Mouse (Mus musculus): ENCODE data around the gene Mark1. TPM values are rescaled to one million over a fixed set of nuclear protein-coding genes. Genes with fewer than 3 reads are reported as not detected.

Mark1 gene
- total RNA-seq, 2 experiments from 2014 or later = 51.9 to 53.7 TPM

- DNase-seq (ENCODE audit: extremely low spot score in 1 of 2, low spot score in 1 of 2) = no peak
Measured at GRCm38 (mm10) chr1:184897350-184897749, 102.0 kb downstream of the Mark1 start.

- DNase-seq (ENCODE audit: extremely low spot score in 1 of 2, low spot score in 1 of 2) = no peak
Measured at GRCm38 (mm10) chr1:184891998-184892397, 107.4 kb downstream of the Mark1 start.

- no peak for DNase-seq (ENCODE audit: extremely low spot score in 1 of 2, low spot score in 1 of 2)
Measured at GRCm38 (mm10) chr1:184889454-184889853, 109.9 kb downstream of the Mark1 start.

- no peak for DNase-seq (ENCODE audit: extremely low spot score in 1 of 2, low spot score in 1 of 2)
Measured at GRCm38 (mm10) chr1:184886160-184886559, 113.2 kb downstream of the Mark1 start.

GRCm38 (mm10) chr1:184882281-184883268 is 116.8 kb downstream of the Mark1 start, which contains the start of gene C130074G19Rik:
TSS of gene C130074G19Rik (minus strand) at chr1:184883218.
- no peak for DNase-seq (ENCODE audit: extremely low spot score in 1 of 2, low spot score in 1 of 2)

GRCm38 (mm10) chr1:184881861-184882260 is 117.5 kb downstream of the Mark1 start:
- DNase-seq (ENCODE audit: extremely low spot score in 1 of 2, low spot score in 1 of 2) = no peak

GRCm38 (mm10) chr1:184881211-184881610 is 118.2 kb downstream of the Mark1 start:
- no peak for DNase-seq (ENCODE audit: extremely low spot score in 1 of 2, low spot score in 1 of 2)

- DNase-seq (ENCODE audit: extremely low spot score in 1 of 2, low spot score in 1 of 2) = no peak
Measured at GRCm38 (mm10) chr1:184878860-184879259, 120.5 kb downstream of the Mark1 start.

GRCm38 (mm10) chr1:184877306-184877705 is 122.1 kb downstream of the Mark1 start:
- no peak for DNase-seq (ENCODE audit: extremely low spot score in 1 of 2, low spot score in 1 of 2)

GRCm38 (mm10) chr1:184873910-184874309 is 125.5 kb downstream of the Mark1 start:
- DNase-seq (ENCODE audit: extremely low spot score in 1 of 2, low spot score in 1 of 2) = no peak

GRCm38 (mm10) chr1:184872069-184872819 is 127.1 kb downstream of the Mark1 start:
- DNase-seq (ENCODE audit: extremely low spot score in 1 of 2, low spot score in 1 of 2) = no peak

GRCm38 (mm10) chr1:184871506-184871905 is 127.9 kb downstream of the Mark1 start:
- no peak for DNase-seq (ENCODE audit: extremely low spot score in 1 of 2, low spot score in 1 of 2)

- DNase-seq (ENCODE audit: extremely low spot score in 1 of 2, low spot score in 1 of 2) = no peak
Measured at GRCm38 (mm10) chr1:184870646-184871385, 128.6 kb downstream of the Mark1 start.

- no peak for DNase-seq (ENCODE audit: extremely low spot score in 1 of 2, low spot score in 1 of 2)
Measured at GRCm38 (mm10) chr1:184869939-184870565, 129.3 kb downstream of the Mark1 start.

GRCm38 (mm10) chr1:184867640-184868120 is 131.7 kb downstream of the Mark1 start:
- no peak for DNase-seq (ENCODE audit: extremely low spot score in 1 of 2, low spot score in 1 of 2)

- DNase-seq (ENCODE audit: extremely low spot score in 1 of 2, low spot score in 1 of 2) = no peak
Measured at GRCm38 (mm10) chr1:184864381-184864801, 135.0 kb downstream of the Mark1 start.

- no peak for DNase-seq (ENCODE audit: extremely low spot score in 1 of 2, low spot score in 1 of 2)
Measured at GRCm38 (mm10) chr1:184862636-184863035, 136.7 kb downstream of the Mark1 start.

- DNase-seq (ENCODE audit: extremely low spot score in 1 of 2, low spot score in 1 of 2) = no peak
Measured at GRCm38 (mm10) chr1:184861551-184861950, 137.8 kb downstream of the Mark1 start.

- no peak for DNase-seq (ENCODE audit: extremely low spot score in 1 of 2, low spot score in 1 of 2)
Measured at GRCm38 (mm10) chr1:184860276-184860675, 139.1 kb downstream of the Mark1 start.

GRCm38 (mm10) chr1:184858253-184858652 is 141.1 kb downstream of the Mark1 start:
- DNase-seq (ENCODE audit: extremely low spot score in 1 of 2, low spot score in 1 of 2) = no peak

Measured in layer of hippocampus, postnatal 25 days (tissue).